Mouse (Mus musculus) heart, embryonic 16.5 days (tissue): ENCODE measurements around the gene Aknad1. TPM values are rescaled to one million over a fixed set of nuclear protein-coding genes. Genes with fewer than 3 reads are reported as not detected.

Source experiments
- ATAC-seq: fragments of 200-750 bp; cut with Nextera tagmentation; replicated peaks from 2 replicates; pipeline ENCODE4 v1.8.0; 2017; ENCODE audit warnings: moderate number of reproducible peaks; ENCODE audit not compliant: insufficient read depth, low FRiP score; ENCODE audit errors: extremely low read depth
- H3K27ac ChIP-seq: fragments of 300-500 bp; sonication (generic); 2 replicates; pipeline ENCODE4 v1.5.1; 2014; ENCODE audit warnings: mild to moderate bottlenecking, low read length, control low read depth, moderate library complexity
- H3K27me3 ChIP-seq: fragments of 300-500 bp; sonication (generic); 2 replicates; pipeline ENCODE4 v1.6.1; 2014; ENCODE audit warnings: low read length, mixed read lengths; ENCODE audit not compliant: control insufficient read depth, insufficient read depth
- H3K36me3 ChIP-seq: fragments of 300-500 bp; sonication (generic); 2 replicates; pipeline ENCODE4 v1.6.1; 2014; ENCODE audit not compliant: control insufficient read depth, insufficient read depth
- H3K4me1 ChIP-seq: fragments of 300-500 bp; sonication (generic); 2 replicates; pipeline ENCODE4 v1.6.1; 2014; ENCODE audit warnings: low read length, mixed read lengths; ENCODE audit not compliant: control insufficient read depth, insufficient read depth
- H3K4me2 ChIP-seq: fragments of 300-500 bp; sonication (generic); 2 replicates; pipeline ENCODE4 v1.6.1; 2014; ENCODE audit warnings: low read depth, mild to moderate bottlenecking, control low read depth, low read length
- H3K4me3 ChIP-seq: fragments of 300-500 bp; sonication (generic); 2 replicates; pipeline ENCODE4 v1.5.1; 2014; ENCODE audit warnings: mild to moderate bottlenecking, control low read depth, low read length
- H3K9ac ChIP-seq: fragments of 300-500 bp; sonication (generic); 2 replicates; pipeline ENCODE4 v1.6.1; 2014; ENCODE audit warnings: low read length, control low read depth
- H3K9me3 ChIP-seq: fragments of 300-500 bp; sonication (generic); replicated peaks from 2 replicates; pipeline ENCODE4 v1.6.1; 2016; ENCODE audit warnings: low read length; ENCODE audit not compliant: control insufficient read depth
- WGBS: fragments of 180-500 bp; shearing (Covaris S2); extraction: QIAGEN DNeasy Blood & Tissue Kit; methylation state at CpG from one replicate; pipeline ENCODE4 v1.1.7; 2014; 5-methylcytosine and 5-hydroxymethylcytosine counted together
- polyA plus RNA-seq: library from polyadenylated mRNA; unstranded; fragments of >200 nt; fragmentation: Nextera tagmentation; extraction: Ambion mirVana; gene quantifications from 2 replicates; pipeline ENCODE4 v1.2.1, GENCODE M21; 2015

The Aknad1 gene
- polyA plus RNA-seq, 1 experiment from 2014 or later: not detected

GRCm38 (mm10) chr3:108787754-108788454 lies 48.4 kb downstream of the Aknad1 start:
- no peak overlapping the region for H3K4me2 ChIP-seq
- WGBS: 48% methylated on average over 12 of the region's 12 CpGs
- peaks cover 6% of the 10 kb centered on the region; the same call in 1 of the 2 replicates for H3K4me1 ChIP-seq
- H3K4me3 ChIP-seq: no peak overlapping the region
- H3K36me3 ChIP-seq: peaks cover 13% of the 10 kb centered on the region; the same call in 1 of the 2 replicates
- H3K9ac ChIP-seq: no peak overlapping the region
- H3K27me3 ChIP-seq: no peaks in the 10 kb centered on the region
- ATAC-seq: no peak
- no peak overlapping the region for H3K27ac ChIP-seq
- peaks cover 11% of the 10 kb centered on the region for H3K9me3 ChIP-seq

GRCm38 (mm10) chr3:108788455-108788794 lies 49.0 kb downstream of the Aknad1 start:
- Histone ChIP-seq H3K9ac (no peak overlapping the region), H3K27ac (no peak overlapping the region), H3K27me3 (no peaks in the 10 kb centered on the region), H3K9me3 (peaks cover 11% of the 10 kb centered on the region), H3K4me2 (no peak overlapping the region), H3K4me3 (no peak overlapping the region), H3K4me1 (peaks cover 6% of the 10 kb centered on the region; the same call in 1 of the 2 replicates), H3K36me3 (peaks cover 13% of the 10 kb centered on the region; the same call in 1 of the 2 replicates)
- 88% methylated on average over 4 of the region's 4 CpGs for WGBS
- ATAC-seq: no peak

GRCm38 (mm10) chr3:108789299-108789698 lies 49.8 kb downstream of the Aknad1 start:
- Histone ChIP-seq H3K27ac (no peak overlapping the region), H3K9me3 (peaks cover 11% of the 10 kb centered on the region), H3K4me1 (peaks cover 6% of the 10 kb centered on the region; the same call in 1 of the 2 replicates), H3K9ac (no peak overlapping the region), H3K27me3 (no peaks in the 10 kb centered on the region), H3K4me3 (no peak overlapping the region), H3K36me3 (peaks cover 18% of the 10 kb centered on the region; the same call in 1 of the 2 replicates), H3K4me2 (no peak overlapping the region)
- WGBS: 81% methylated on average over 5 of the region's 5 CpGs
- ATAC-seq: no peak

GRCm38 (mm10) chr3:108790499-108790898 lies 51.0 kb downstream of the Aknad1 start:
- 82% methylated on average over 3 of the region's 3 CpGs for WGBS
- no peak for ATAC-seq
- H3K36me3 ChIP-seq: peaks cover 21% of the 10 kb centered on the region; the same call in 1 of the 2 replicates
- peaks cover 6% of the 10 kb centered on the region; the same call in 1 of the 2 replicates for H3K4me1 ChIP-seq
- no peak overlapping the region for H3K27ac ChIP-seq
- no peak overlapping the region for H3K4me3 ChIP-seq
- H3K27me3 ChIP-seq: no peaks in the 10 kb centered on the region
- H3K9me3 ChIP-seq: 0 out of 2 replicates have a peak, but pooled peaks cover 3% of the 10 kb centered on the region
- no peak overlapping the region for H3K9ac ChIP-seq
- no peak overlapping the region for H3K4me2 ChIP-seq

- Histone ChIP-seq H3K36me3 (peaks cover 24% of the 10 kb centered on the region; the same call in 1 of the 2 replicates), H3K27ac (no peak overlapping the region), H3K9ac (no peak overlapping the region), H3K9me3 (no peaks in the 10 kb centered on the region), H3K4me1 (peaks cover 6% of the 10 kb centered on the region; the same call in 1 of the 2 replicates), H3K4me2 (no peak overlapping the region), H3K27me3 (no peaks in the 10 kb centered on the region), H3K4me3 (no peak overlapping the region)
- whole genome bisulfite sequencing: 63% methylated on average over 7 of the region's 7 CpGs
- ATAC-seq: no peak
These were observed 51.7 kb downstream of the Aknad1 start for GRCm38 (mm10) chr3:108791054-108791706.

GRCm38 (mm10) chr3:108792420-108792819 lies 53.0 kb downstream of the Aknad1 start:
- no peak for ATAC-seq
- Histone ChIP-seq H3K9ac (no peak overlapping the region), H3K36me3 (peaks cover 28% of the 10 kb centered on the region; the same call in 1 of the 2 replicates), H3K9me3 (no peaks in the 10 kb centered on the region), H3K27me3 (no peaks in the 10 kb centered on the region), H3K4me2 (no peak overlapping the region), H3K4me1 (peaks cover 6% of the 10 kb centered on the region; the same call in 1 of the 2 replicates), H3K27ac (no peak overlapping the region), H3K4me3 (no peak overlapping the region)

- no peak overlapping the region for H3K4me2 ChIP-seq
- no peaks in the 10 kb centered on the region for H3K27me3 ChIP-seq
- no peak overlapping the region for H3K4me3 ChIP-seq
- H3K36me3 ChIP-seq: peaks cover 40% of the 10 kb centered on the region
- H3K9me3 ChIP-seq: no peaks in the 10 kb centered on the region
- H3K27ac ChIP-seq: no peak overlapping the region
- H3K9ac ChIP-seq: no peak overlapping the region
- no peaks in the 10 kb centered on the region for H3K4me1 ChIP-seq
- ATAC-seq: no peak
- WGBS: 93% methylated on average over 9 of the region's 9 CpGs
These were observed 55.3 kb downstream of the Aknad1 start for GRCm38 (mm10) chr3:108794780-108795179.

- no peak overlapping the region for H3K9ac ChIP-seq
- no peak for ATAC-seq
- peaks cover 48% of the 10 kb centered on the region for H3K36me3 ChIP-seq
- no peak overlapping the region for H3K4me2 ChIP-seq
- no peak overlapping the region for H3K27ac ChIP-seq
- H3K4me3 ChIP-seq: no peak overlapping the region
- H3K4me1 ChIP-seq: no peaks in the 10 kb centered on the region
- no peaks in the 10 kb centered on the region for H3K9me3 ChIP-seq
- no peaks in the 10 kb centered on the region for H3K27me3 ChIP-seq
- WGBS: 85% methylated on average over 7 of the region's 7 CpGs
These were observed 56.3 kb downstream of the Aknad1 start for GRCm38 (mm10) chr3:108795554-108796299.
